Mouse (Mus musculus): ENCODE data around the gene Pum1.
"Not testable (repeated sequence)": the region's sequence is repeated elsewhere in the genome, so short reads cannot be mapped to it uniquely, and the experiment has no call there.

Pum1 gene

GRCm38 (mm10) chr4:130668991-130669390 is 5.9 kb downstream of the Pum1 start:
- no peak for DNase-seq

- DNase-seq, result not testable (repeated sequence)
Observed at GRCm38 (mm10) chr4:130670023-130670422, 6.9 kb downstream of the Pum1 start.

DNA sequence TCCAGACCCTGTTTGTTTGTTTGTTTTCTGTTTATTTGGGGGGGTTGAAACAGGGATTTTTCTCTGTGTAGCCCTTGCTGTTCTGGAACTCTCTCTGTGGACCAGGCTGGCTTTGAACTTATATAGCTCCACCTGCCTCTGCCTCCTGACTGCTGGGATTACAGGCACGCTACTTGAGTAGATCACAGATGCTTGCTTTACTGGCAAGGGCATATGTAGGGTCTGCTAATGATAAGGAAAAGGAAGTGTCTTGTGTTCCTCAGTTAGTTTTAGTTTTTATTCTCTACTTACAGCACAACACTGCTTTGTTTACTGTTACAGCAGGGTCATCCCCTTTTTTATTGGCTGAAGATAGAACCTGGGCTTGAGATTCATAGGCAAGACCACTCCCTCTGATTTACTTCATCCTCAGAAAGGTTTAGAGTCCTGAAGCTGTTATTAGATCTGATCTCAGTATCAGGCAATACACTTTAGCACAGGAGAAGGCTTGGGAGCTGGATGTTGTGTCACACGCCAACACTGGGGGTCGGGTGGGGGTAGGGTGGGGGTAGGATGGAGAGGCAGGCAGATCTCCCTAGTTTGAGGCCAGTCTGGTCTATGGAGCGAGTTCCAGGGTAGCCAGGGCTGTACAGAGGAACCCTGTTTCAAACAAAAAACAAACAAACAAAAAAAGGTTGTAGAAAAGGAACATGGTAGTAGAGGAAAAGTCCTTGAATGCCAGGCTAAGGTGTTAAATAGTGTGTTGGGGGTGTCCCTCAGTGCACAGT is 8.1 kb downstream of the Pum1 start:
- no peak for DNase-seq

- DNase-seq, result no peak
Observed at GRCm38 (mm10) chr4:130672161-130672560, 9.0 kb downstream of the Pum1 start.

DNA sequence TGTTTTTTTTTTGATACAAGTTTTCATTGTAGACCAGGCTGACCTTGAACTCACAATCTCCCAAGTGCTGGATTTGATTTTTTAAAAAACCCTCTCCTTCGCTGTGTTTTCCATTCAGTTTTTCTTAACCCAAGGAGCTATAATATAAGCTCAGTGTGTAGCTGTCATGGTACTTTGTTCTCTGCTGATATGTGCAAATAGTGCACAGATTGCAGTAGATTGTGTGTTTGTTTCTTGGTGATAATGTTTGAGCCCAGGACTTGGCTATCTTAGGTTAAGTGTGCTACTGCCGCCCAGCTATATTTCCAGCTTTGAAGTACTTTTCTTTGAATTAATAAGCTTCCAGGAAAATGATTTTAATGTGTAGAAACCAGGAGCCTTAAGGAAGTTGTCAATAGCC is 13.6 kb downstream of the Pum1 start:
- DNase-seq, result no peak

- no peak for DNase-seq
Observed at GRCm38 (mm10) chr4:130678149-130678548, 15.0 kb downstream of the Pum1 start.

- DNase-seq, result no peak
Observed at GRCm38 (mm10) chr4:130680676-130681075, 17.6 kb downstream of the Pum1 start.

GRCm38 (mm10) chr4:130683051-130683450 is 19.9 kb downstream of the Pum1 start:
- DNase-seq, result not testable (repeated sequence)

- peak; percentile 38 to 54 for DNase-seq
Observed at GRCm38 (mm10) chr4:130693936-130694335, 30.8 kb downstream of the Pum1 start.

GRCm38 (mm10) chr4:130694982-130695381 is 31.9 kb downstream of the Pum1 start:
- DNase-seq, result no peak

GRCm38 (mm10) chr4:130701061-130701460 is 37.9 kb downstream of the Pum1 start:
- no peak for DNase-seq

DNA sequence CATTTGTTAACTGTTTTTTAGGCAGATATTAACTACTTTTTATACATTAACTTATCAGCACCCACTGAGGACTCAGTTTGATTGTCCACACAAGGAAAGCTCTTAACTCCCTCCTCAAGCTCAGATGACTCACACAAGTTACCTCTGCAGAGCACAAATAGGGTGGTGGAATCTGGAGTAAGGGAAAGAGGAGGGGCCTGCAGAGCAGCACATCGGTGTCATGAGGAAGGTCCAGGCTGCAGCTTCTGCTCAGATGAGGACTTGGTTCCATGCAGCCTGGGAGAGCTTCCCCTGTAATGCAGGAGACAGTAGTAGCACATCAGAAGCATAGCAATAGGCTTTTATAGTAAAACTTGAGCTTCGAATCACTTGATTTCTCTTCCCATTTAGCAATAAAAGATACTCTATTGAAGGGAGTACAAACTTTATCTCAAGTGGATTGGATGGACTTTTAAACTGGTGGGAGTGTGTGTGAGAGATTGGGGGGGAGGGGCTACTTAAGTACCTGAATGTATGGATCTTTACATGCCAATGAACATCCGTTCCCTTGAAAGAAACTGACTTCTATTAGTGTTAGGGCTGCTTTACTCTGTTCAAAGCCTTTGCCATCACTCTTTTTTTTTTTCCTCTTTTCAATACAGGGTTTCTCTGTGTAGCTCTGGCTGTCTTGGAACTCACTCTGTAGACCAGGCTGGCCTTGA is 39.9 kb downstream of the Pum1 start:
- peak in 1 of 2 experiments; percentile 19 for DNase-seq

DNA sequence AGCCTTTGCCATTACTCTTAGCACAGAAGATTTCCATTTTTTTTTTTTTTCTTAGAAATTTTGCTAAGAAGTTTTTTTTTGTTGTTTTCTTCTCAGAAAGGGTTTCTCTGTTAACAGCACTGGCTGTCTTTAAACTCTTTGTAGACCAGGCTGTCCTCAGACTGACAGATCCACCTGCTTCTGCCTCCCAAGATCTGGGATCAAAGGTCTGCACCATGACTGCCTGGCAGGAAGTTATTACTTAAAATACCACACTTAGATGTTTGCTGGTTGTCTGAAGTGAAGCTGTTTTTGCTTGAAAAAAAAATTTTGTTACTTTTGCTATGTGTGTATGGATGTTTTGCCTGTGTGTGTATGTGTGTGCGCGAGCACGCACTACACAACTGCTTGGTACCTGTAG is 40.5 kb downstream of the Pum1 start:
- peak in 1 of 2 experiments; percentile 28 for DNase-seq

DNA sequence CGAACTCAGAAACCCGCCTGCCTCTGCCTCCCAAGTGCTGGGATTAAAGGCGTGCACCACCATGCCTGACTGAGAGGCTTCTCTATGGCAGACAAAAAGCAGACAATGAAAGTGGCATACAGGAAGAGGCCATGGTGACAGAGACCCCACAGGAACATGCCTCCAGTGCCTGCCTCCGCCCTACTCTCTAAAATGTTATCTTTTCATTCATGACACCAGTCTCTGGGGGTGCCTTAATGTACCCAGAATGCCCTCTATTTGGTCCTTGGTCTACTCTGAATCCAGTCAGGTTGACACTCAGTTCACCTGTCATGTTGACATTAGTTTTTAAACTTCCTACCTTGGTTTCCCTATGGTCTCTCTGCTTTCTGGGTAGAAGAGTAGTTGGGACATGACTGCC is 41.5 kb downstream of the Pum1 start:
- DNase-seq, result no peak

- DNase-seq, result peak in 1 of 2 experiments; percentile 48
Observed at GRCm38 (mm10) chr4:130706215-130707000, 43.3 kb downstream of the Pum1 start.

GRCm38 (mm10) chr4:130711353-130711848 is 48.3 kb downstream of the Pum1 start:
- DNase-seq, result no peak

GRCm38 (mm10) chr4:130712341-130712740 is 49.2 kb downstream of the Pum1 start:
- DNase-seq, result no peak

DNA sequence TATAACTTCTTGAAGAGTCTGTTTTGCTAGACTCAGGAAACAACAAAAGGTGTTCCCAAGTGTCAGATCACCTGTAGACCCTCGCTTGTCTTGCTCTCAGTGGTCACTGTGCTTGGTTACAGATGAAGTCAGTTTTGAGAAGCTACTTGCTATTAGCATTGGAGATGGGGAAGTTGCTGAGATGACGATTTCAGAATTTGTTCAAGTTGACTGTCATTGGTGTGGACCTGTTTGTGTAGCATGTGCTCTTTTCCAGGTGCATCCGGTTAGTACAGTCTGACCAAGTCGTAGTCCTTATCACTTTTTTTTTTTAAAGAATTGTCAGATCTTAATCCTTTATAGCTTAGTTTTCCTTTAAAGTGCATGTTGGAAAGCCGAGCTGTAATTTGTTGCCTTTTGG is 50.3 kb downstream of the Pum1 start:
- no peak for DNase-seq

GRCm38 (mm10) chr4:130715126-130715525 is 52.0 kb downstream of the Pum1 start:
- DNase-seq, result peak; percentile 43 to 67

DNA sequence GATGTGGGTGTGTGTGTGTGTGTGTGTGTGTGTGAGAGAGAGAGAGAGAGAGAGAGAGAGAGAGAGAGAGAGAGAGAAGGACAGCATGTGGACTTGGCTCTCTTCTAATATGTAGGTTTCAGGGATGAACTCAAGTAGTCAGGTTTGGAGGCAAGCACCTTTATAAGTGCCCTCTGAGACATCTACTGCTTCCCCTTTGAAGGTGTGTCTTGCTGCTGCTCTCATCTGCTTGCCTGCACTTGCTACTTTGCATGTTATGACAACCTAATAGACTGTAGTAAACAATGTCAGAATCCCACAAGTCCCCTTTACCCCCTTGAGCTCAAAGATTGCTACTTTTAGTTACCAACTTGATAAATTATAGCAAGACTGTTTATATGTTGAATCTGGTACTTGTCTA is 52.5 kb downstream of the Pum1 start:
- DNase-seq, result no peak

DNA sequence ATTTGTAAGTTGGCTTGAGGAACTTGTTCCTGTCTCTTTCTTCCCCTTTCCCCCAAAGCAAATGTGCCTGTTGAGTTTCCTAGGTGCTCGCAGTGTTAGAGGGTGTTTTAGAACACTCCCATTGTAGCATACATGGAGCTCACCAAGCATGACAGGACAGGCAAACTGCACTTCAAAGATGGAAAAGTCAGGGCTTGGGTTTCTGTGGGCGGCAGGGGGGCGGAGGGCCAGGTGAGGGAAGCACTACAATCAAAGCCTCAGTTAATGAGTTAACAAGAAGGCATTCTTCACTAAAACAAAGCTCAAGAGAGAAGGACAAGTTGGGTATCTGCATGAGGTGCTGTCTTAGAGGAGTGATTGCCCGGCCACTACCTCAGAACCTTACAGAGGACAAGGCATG is 56.2 kb downstream of the Pum1 start:
- peak; percentile 17 to 34 for DNase-seq

DNA sequence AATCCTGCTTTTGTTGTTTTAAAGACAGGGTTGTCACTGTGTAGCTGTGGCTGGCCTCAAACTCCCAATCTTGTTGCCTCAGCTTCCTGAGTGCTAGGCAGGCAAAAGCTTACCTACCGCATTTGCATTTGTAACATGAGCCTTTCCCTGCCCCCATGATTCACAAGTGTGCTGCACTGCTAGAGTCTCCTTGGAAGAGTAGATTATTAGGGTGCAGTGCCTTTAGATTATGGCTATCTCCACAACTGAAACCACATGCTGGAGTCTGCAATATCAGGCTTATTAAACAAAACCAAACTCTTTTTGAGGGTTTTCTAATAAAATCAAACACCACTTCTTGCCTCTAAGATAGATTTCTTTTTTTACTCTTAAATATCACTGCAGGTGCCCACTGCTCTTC is 59.5 kb downstream of the Pum1 start:
- no peak for DNase-seq

GRCm38 (mm10) chr4:130726118-130726517 is 63.0 kb downstream of the Pum1 start:
- DNase-seq, result no peak
